ENCODE assay signal across 8 mouse cellular contexts in the genomic region with DNA sequence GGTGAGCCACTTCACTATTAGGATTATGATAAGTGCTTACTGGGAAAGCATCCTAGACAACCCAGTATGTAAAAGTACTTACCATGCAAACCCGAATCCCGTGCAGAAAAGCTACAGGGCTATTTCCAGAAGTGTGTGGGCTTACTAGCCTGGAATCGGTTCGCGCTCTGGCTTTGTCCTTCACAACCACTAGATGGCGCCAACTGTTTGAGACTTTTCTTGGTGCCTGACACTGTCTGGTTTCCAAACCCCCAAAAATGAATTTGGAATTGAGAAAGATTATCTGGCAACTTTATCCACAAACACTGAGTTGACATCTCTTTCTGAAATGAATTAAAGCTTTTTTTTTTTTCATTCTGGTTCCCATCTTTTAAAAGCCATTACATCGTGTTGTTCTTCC.
DNase-seq lines count a peak whose midpoint lies in the region; ATAC-seq lines count a peak whose summit lies in the region.

No protein-coding gene starts in this region.

- H3K4me1 ChIP-seq in hindbrain, embryonic 10.5 days (replicated peaks), result no peaks in the 10 kb centered on the region
- H3K4me1 ChIP-seq in hindbrain, embryonic 12.5 days, result no peaks in the 10 kb centered on the region
- H3K4me1 ChIP-seq in embryonic facial prominence, embryonic 10.5 days, result peaks cover 10% of the 10 kb centered on the region; the same call in 1 of the 2 replicates
- H3K4me1 ChIP-seq in midbrain, embryonic 16.5 days (ENCODE audit: control insufficient read depth, insufficient read depth, low read length), result no peaks in the 10 kb centered on the region

- no peak overlapping the region for H3K9ac ChIP-seq in hindbrain, embryonic 12.5 days
- no peak overlapping the region for H3K9ac ChIP-seq in midbrain, embryonic 16.5 days (ENCODE audit: low read depth, low read length)

- no peak for ATAC-seq in hindbrain, embryonic 12.5 days (ENCODE audit: low FRiP score)
- ATAC-seq in midbrain, embryonic 16.5 days, result peak; percentile 67; the same call in 1 of the 2 replicates

- no peak overlapping the region for H3K27ac ChIP-seq in hindbrain, embryonic 10.5 days
- H3K27ac ChIP-seq in hindbrain, embryonic 12.5 days, result no peak overlapping the region
- H3K27ac ChIP-seq in embryonic facial prominence, embryonic 10.5 days (replicated peaks), result no peak overlapping the region
- no peak overlapping the region for H3K27ac ChIP-seq in midbrain, embryonic 16.5 days (ENCODE audit: low read length)

- WGBS in hindbrain, embryonic 10.5 days, result 8% methylated on average over 7 of the region's 7 CpGs
- WGBS in hindbrain, embryonic 12.5 days, result 6% methylated on average over 7 of the region's 7 CpGs
- WGBS in embryonic facial prominence, embryonic 10.5 days, result 8% methylated on average over 7 of the region's 7 CpGs
- 4% methylated on average over 7 of the region's 7 CpGs for WGBS in midbrain, embryonic 16.5 days

- H3K36me3 ChIP-seq in hindbrain, embryonic 10.5 days, result no peaks in the 10 kb centered on the region
- H3K36me3 ChIP-seq in hindbrain, embryonic 12.5 days, result no peaks in the 10 kb centered on the region
- no peaks in the 10 kb centered on the region for H3K36me3 ChIP-seq in embryonic facial prominence, embryonic 10.5 days (replicated peaks)
- no peaks in the 10 kb centered on the region for H3K36me3 ChIP-seq in midbrain, embryonic 16.5 days (ENCODE audit: control insufficient read depth, insufficient read depth, low read length)

- H3K9me3 ChIP-seq in hindbrain, embryonic 10.5 days, result no peaks in the 10 kb centered on the region
- H3K9me3 ChIP-seq in hindbrain, embryonic 12.5 days (replicated peaks), result no peaks in the 10 kb centered on the region
- H3K9me3 ChIP-seq in embryonic facial prominence, embryonic 10.5 days, result no peaks in the 10 kb centered on the region
- no peaks in the 10 kb centered on the region for H3K9me3 ChIP-seq in midbrain, embryonic 16.5 days (replicated peaks; ENCODE audit: control insufficient read depth, low read length, poor library complexity, severe bottlenecking)

- H3K4me3 ChIP-seq in hindbrain, embryonic 10.5 days, result no peak overlapping the region
- no peak overlapping the region for H3K4me3 ChIP-seq in hindbrain, embryonic 12.5 days
- no peak overlapping the region for H3K4me3 ChIP-seq in embryonic facial prominence, embryonic 10.5 days
- no peak overlapping the region for H3K4me3 ChIP-seq in midbrain, embryonic 16.5 days (ENCODE audit: low read depth, low read length)

- DNase-seq in hindbrain, embryonic 10.5 days (ENCODE audit: low spot score), result peak; percentile 75
- DNase-seq in adrenal gland, postnatal 36 days, result peak; percentile 47 to 67
- peak; percentile 73 for DNase-seq in embryonic facial prominence, embryonic 10.5 days (ENCODE audit: low spot score)
- peak; percentile 76 for DNase-seq in heart, postnatal 4 days
- DNase-seq in left cerebral cortex, adult 8-10 months (ENCODE audit: low spot score in 2 of 2), result peak; percentile 34 to 35
- peak; percentile 32 for DNase-seq in telencephalon, adult 2 months (ENCODE audit: low read depth, low spot score)

- H3K4me2 ChIP-seq in hindbrain, embryonic 12.5 days (replicated peaks), result no peak overlapping the region
- H3K4me2 ChIP-seq in midbrain, embryonic 16.5 days (ENCODE audit: low read length), result no peak overlapping the region

- H3K27me3 ChIP-seq in hindbrain, embryonic 10.5 days (ENCODE audit: insufficient read depth, poor library complexity, severe bottlenecking), result peaks cover 55% of the 10 kb centered on the region
- H3K27me3 ChIP-seq in hindbrain, embryonic 12.5 days, result peaks cover 29% of the 10 kb centered on the region
- peaks cover 61% of the 10 kb centered on the region for H3K27me3 ChIP-seq in embryonic facial prominence, embryonic 10.5 days (replicated peaks; ENCODE audit: low read depth, poor library complexity, severe bottlenecking)
- H3K27me3 ChIP-seq in midbrain, embryonic 16.5 days (ENCODE audit: control insufficient read depth, insufficient read depth, low read depth, low read length), result peaks cover 4% of the 10 kb centered on the region
